Mouse (Mus musculus): ENCODE measurements around the gene Mapkapk3. TPM values are rescaled to one million over a fixed set of nuclear protein-coding genes. Genes with fewer than 3 reads are reported as not detected.
"Not testable (repeated sequence)": the region's sequence is repeated elsewhere in the genome, so short reads cannot be mapped to it uniquely, and the experiment has no call there.

Mapkapk3 gene
- polyA plus RNA-seq, 1 experiment from 2014 or later = 5.9 TPM

DNA sequence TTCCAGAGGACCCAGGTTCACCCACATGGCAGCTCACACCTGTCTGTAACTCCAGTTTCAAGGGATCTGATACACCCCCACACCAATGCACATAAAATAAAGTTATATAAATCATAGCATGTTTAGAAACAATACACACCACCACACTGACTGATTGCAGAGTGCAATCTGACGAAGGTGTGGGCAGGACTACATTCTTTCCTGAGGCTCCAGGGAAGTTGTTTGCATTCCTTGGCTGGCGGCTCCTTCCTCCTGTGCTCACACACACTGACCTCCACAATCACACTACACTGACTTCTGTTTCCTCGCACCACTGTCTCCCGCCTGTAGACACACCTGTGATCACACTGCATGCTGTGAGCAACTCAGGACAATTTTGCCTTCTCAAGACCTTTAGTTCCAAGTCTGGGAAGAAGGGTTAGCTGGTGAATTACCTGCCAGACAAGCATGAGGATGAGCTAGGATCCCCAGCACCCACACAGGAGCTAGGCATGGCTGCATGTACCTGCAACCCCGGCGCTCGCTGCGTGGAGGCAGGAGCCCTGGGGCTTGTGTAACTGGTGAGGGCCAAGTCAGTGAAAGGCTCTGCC lies 32.9 kb upstream of the Mapkapk3 start:
- Histone ChIP-seq H3K36me3 (0 out of 2 replicates have a peak, but pooled peaks cover 4% of the 10 kb centered on the region), H3K27me3 (ENCODE audit: low read depth, poor library complexity, severe bottlenecking) (no peaks in the 10 kb centered on the region), H3K9me3 (replicated peaks) (no peaks in the 10 kb centered on the region), H3K4me3 (no peak overlapping the region), H3K4me1 (no peaks in the 10 kb centered on the region), H3K27ac (no peak overlapping the region)
- WGBS = 82% methylated on average over 8 of the region's 8 CpGs
- DNase-seq (ENCODE audit: low spot score) = no peak

DNA sequence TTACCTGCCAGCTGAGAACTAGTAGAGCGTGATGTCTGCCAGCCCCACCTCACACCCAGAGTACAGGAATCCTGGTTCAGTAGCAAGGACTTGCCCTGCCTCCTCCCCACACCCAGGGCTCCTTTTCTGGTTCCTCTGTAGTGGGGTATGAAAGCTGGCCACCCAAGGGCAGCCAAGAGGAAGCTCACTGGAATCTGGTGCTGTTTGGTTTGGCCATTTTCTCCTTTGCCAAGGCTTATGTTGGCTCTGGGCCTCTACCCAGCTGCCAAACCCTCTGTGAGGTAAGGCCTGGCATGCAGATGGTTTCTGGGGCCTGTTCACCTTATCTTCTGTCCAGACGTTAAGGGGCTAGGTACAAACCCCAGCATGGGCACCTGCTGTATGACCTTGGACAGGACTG lies 26.1 kb upstream of the Mapkapk3 start:
- H3K36me3 ChIP-seq = no peaks in the 10 kb centered on the region
- WGBS = 90% methylated on average over 2 of the region's 2 CpGs

DNA sequence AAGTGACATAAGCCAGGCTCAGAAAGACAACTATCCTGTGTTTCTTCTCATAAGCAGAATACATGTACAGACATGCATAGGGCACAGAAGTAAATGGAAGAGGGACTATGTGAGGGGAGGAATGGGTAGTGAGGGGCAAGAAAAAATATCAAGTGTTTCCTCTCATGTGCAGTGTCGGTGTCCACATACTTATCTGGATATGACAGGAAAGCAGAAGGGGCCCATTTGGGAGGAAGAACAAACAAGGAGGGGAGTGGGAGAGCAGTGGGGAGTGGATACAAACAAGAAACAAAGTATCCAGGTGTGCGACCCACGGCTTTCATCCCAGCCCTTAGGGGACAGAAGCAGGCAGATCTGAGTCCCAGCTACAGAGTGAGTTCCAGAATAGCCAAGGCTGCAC lies 24.2 kb upstream of the Mapkapk3 start:
- 82% methylated on average over 3 of the region's 3 CpGs for WGBS
- H3K4me3 ChIP-seq = no peak overlapping the region
- no peaks in the 10 kb centered on the region for H3K27me3 ChIP-seq (ENCODE audit: low read depth, poor library complexity, severe bottlenecking)
- no peak overlapping the region for H3K27ac ChIP-seq
- no peaks in the 10 kb centered on the region for H3K9me3 ChIP-seq (replicated peaks)
- no peak for DNase-seq (ENCODE audit: low spot score)
- 0 out of 2 replicates have a peak, but pooled peaks cover 6% of the 10 kb centered on the region for H3K4me1 ChIP-seq
- no peaks in the 10 kb centered on the region for H3K36me3 ChIP-seq

More for the DNA sequence above, 26.1 kb upstream of the Mapkapk3 start:
- Histone ChIP-seq H3K27me3 (ENCODE audit: low read depth, poor library complexity, severe bottlenecking) (no peaks in the 10 kb centered on the region), H3K9me3 (replicated peaks) (no peaks in the 10 kb centered on the region), H3K4me3 (no peak overlapping the region), H3K27ac (no peak overlapping the region), H3K4me1 (0 out of 2 replicates have a peak, but pooled peaks cover 6% of the 10 kb centered on the region)
- DNase-seq (ENCODE audit: low spot score) = no peak

DNA sequence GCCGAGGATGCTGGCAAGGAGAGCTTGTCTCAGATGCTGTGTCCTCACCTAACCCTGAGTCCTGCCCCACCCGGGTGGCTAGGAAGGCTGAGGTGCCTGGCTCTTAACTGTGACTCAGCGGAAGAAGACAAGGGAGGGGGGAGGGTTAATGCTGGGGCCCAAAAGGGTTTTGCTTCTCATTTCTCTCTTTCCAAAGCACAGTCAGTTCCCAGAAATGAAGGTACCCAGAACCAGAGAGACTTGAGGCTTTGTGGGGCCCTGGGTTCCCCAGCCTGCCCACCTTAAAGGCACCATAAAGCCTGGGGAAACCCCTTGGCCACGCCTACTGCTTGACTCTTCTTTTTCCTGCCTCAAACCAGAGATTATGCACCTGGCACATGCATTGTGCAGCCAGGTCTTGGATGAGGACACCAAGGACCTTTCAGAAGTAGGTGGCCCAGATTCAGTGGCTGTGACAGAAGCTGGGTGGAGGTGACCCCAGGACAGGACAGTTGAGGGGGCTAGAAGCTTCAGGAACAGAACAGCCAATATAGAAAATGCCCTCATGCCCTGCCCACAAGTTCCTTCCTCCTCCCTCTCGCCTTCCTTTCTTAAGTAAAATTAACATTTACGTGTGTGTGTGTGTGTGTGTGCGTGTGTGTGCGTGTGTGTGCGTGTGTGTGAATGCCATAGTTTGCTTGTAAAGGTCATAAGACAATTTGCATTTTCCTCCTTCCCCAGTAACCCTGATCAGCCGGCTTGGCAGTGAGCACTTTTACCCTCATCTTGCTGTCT lies 23.3 kb upstream of the Mapkapk3 start:
- Histone ChIP-seq H3K36me3 (no peaks in the 10 kb centered on the region), H3K4me1 (0 out of 2 replicates have a peak, but pooled peaks cover 6% of the 10 kb centered on the region), H3K27ac (no peak overlapping the region), H3K27me3 (ENCODE audit: low read depth, poor library complexity, severe bottlenecking) (no peaks in the 10 kb centered on the region), H3K9me3 (replicated peaks) (no peaks in the 10 kb centered on the region), H3K4me3 (no peak overlapping the region)
- 73% methylated on average over 10 of the region's 10 CpGs for WGBS
- no peak for DNase-seq (ENCODE audit: low spot score)

DNA sequence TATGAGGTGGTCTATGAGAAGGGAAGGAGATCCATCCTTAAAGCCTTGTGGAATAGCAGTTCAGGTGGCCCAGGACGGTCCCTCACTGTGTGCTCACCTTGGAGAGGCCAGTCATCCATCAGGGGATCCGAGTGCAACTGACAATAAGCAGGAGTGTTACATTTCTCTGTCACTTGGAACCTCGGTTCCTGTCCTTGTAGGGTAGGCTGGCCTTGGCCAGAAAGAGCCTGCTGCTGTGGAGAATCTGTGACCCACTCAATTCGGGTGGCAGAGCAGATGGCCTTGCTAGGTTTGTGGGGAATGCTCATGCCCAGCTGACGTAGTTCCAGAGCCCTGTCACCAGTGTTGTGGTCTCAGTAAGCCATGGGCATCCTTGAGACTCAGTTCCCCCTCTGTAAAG lies 19.9 kb upstream of the Mapkapk3 start:
- no peak for DNase-seq (ENCODE audit: low spot score)
- peaks cover 17% of the 10 kb centered on the region for H3K4me1 ChIP-seq
- no peak overlapping the region for H3K4me3 ChIP-seq
- H3K9me3 ChIP-seq (replicated peaks) = no peaks in the 10 kb centered on the region
- no peaks in the 10 kb centered on the region for H3K36me3 ChIP-seq
- no peak overlapping the region for H3K27ac ChIP-seq
- 69% methylated on average over 5 of the region's 5 CpGs for WGBS
- no peaks in the 10 kb centered on the region for H3K27me3 ChIP-seq (ENCODE audit: low read depth, poor library complexity, severe bottlenecking)

DNA sequence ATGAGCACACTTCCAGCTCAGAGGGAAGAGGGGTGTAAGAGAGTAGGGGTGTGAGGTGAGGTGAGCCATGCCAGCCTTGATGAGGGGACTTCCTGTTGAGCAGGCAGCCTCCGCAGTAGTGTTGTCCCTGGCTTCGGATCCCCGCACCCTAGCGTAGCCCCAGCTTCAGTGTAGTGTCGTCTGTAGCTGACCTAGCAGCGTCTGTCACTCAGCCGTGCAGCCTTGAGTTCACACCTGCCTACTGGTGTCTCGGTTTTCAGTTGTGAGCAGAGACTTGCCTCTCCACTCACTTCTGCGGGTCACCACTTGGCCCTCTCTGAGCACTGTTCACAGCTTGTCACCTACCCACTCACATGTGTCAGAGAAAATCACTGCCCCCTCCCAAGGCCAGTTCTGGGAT lies 19.5 kb upstream of the Mapkapk3 start:
- no peak overlapping the region for H3K27ac ChIP-seq
- no peaks in the 10 kb centered on the region for H3K27me3 ChIP-seq (ENCODE audit: low read depth, poor library complexity, severe bottlenecking)
- no peaks in the 10 kb centered on the region for H3K36me3 ChIP-seq
- peaks cover 17% of the 10 kb centered on the region for H3K4me1 ChIP-seq
- H3K9me3 ChIP-seq (replicated peaks) = no peaks in the 10 kb centered on the region
- H3K4me3 ChIP-seq = no peak overlapping the region
- 70% methylated on average over 9 of the region's 9 CpGs for WGBS
- no peak for DNase-seq (ENCODE audit: low spot score)

DNA sequence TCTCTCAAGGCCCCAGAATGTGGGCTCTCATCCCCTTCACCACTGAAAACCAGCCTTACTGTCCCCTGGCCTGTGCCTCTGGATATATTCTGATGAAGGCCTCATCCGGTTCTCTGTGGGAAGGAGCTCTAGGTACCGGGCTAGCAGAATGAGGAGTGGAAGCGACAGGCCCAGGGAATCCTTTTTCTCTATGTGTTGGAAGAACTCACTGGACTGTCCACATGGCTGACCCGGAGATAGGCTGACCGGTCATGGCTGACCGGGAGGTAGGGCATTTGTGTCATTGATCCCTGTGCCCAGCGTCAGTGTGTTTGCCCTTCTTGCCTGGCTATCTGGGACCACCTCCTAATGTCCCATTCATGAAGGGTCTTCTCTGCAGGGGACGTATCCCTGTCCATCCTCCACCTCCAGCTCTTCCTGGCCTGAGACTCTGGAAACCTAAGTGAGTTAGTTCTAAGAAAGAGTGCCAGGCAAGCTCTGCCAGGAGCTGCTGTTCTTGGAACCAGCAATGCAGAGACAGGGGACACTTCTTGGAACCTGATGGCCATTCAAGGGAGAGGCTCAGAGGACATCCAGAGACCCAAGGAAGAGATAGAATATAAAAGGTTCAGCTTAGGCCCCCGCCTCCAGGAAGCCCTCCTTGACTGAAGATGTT lies 18.8 kb upstream of the Mapkapk3 start:
- H3K4me1 ChIP-seq = peaks cover 17% of the 10 kb centered on the region
- DNase-seq (ENCODE audit: low spot score) = no peak
- H3K36me3 ChIP-seq = no peaks in the 10 kb centered on the region
- H3K27ac ChIP-seq = no peak overlapping the region
- H3K4me3 ChIP-seq = no peak overlapping the region
- no peaks in the 10 kb centered on the region for H3K27me3 ChIP-seq (ENCODE audit: low read depth, poor library complexity, severe bottlenecking)
- H3K9me3 ChIP-seq (replicated peaks) = no peaks in the 10 kb centered on the region
- whole genome bisulfite sequencing = 83% methylated on average over 9 of the region's 9 CpGs

DNA sequence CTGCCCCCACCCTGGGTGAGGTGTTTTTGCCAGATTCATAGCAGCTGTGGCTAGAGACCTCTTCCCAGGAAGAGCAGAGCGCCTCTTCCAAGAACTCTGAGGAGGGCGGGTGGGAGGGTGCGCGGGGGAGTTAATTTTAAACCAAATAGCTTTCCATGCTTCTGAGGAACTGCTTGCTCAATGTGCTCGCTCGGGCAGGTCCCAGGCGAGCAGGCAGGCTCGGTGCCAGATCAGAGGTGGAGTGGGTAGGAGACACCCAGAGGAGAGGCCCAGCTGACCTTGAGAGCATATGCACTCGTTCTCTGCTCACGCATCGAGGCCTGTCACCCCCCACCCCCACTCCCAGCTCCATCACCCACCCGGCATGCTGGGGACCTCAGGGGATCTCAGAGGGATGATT lies 18.2 kb upstream of the Mapkapk3 start:
- no peak overlapping the region for H3K27ac ChIP-seq
- DNase-seq (ENCODE audit: low spot score) = no peak
- H3K4me3 ChIP-seq = no peak overlapping the region
- no peaks in the 10 kb centered on the region for H3K27me3 ChIP-seq (ENCODE audit: low read depth, poor library complexity, severe bottlenecking)
- peaks cover 14% of the 10 kb centered on the region for H3K4me1 ChIP-seq
- no peaks in the 10 kb centered on the region for H3K9me3 ChIP-seq (replicated peaks)
- H3K36me3 ChIP-seq = no peaks in the 10 kb centered on the region
- 73% methylated on average over 12 of the region's 12 CpGs for WGBS

DNA sequence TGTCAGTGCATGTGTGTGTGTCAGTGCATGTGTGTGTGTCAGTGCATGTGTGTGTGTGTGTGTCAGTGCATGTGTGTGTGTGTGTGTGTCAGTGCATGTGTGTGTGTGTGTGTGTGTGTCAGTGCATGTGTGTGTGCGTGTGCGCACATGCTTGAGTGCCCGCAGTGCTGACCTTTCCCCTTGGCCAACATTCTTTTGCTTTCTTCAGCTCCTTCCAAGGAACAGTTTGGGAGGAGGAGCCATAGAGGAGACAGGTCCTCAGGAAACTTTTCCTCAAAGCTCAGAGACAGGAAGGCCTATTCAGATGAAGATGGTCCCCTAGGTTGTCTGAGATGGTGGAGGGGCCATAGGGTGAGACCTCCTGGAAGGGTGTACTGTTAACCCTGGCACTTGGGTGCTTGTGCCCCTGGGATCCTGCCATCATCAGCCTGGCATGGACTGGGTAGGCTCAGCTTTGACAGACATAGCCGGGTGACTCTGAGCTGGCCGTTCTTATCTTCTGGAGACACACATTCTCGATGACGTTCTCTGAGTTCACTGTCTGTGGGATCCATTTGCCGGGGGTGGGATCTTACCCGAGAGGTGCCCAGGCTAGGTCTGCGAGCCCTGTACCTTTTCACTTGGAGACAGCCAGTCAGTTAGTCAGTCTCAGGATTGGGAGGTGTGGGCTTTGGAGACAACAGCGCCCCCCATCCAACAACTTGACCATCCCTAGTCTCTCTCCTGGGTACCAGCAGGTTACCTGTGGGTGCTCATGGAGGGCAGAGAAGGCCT lies 17.6 kb upstream of the Mapkapk3 start:
- Histone ChIP-seq H3K4me1 (peaks cover 10% of the 10 kb centered on the region), H3K27ac (no peak overlapping the region), H3K36me3 (no peaks in the 10 kb centered on the region), H3K4me3 (no peak overlapping the region), H3K27me3 (ENCODE audit: low read depth, poor library complexity, severe bottlenecking) (no peaks in the 10 kb centered on the region), H3K9me3 (replicated peaks) (no peaks in the 10 kb centered on the region)
- DNase-seq (ENCODE audit: low spot score) = no peak
- 93% methylated on average over 11 of the region's 11 CpGs for WGBS

DNA sequence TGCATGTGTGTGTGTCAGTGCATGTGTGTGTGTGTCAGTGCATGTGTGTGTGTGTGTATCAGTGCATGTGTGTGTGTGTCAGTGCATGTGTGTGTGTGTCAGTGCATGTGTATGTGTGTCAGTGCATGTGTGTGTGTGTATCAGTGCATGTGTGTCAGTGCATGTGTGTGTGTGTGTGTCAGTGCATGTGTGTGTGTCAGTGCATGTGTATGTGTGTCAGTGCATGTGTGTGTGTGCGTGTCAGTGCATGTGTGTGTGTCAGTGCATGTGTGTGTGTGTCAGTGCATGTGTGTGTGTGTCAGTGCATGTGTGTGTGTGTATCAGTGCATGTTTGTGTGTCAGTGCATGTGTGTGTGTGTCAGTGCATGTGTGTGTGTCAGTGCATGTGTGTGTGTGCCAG lies 17.0 kb upstream of the Mapkapk3 start:
- not testable (repeated sequence) for H3K27ac ChIP-seq; H3K36me3 ChIP-seq; H3K4me3 ChIP-seq; H3K9me3 ChIP-seq (replicated peaks); H3K27me3 ChIP-seq (ENCODE audit: low read depth, poor library complexity, severe bottlenecking); DNase-seq (ENCODE audit: low spot score)
- peaks cover 10% of the 10 kb centered on the region for H3K4me1 ChIP-seq
- 88% methylated on average over 1 of the region's 1 CpGs for WGBS

DNA sequence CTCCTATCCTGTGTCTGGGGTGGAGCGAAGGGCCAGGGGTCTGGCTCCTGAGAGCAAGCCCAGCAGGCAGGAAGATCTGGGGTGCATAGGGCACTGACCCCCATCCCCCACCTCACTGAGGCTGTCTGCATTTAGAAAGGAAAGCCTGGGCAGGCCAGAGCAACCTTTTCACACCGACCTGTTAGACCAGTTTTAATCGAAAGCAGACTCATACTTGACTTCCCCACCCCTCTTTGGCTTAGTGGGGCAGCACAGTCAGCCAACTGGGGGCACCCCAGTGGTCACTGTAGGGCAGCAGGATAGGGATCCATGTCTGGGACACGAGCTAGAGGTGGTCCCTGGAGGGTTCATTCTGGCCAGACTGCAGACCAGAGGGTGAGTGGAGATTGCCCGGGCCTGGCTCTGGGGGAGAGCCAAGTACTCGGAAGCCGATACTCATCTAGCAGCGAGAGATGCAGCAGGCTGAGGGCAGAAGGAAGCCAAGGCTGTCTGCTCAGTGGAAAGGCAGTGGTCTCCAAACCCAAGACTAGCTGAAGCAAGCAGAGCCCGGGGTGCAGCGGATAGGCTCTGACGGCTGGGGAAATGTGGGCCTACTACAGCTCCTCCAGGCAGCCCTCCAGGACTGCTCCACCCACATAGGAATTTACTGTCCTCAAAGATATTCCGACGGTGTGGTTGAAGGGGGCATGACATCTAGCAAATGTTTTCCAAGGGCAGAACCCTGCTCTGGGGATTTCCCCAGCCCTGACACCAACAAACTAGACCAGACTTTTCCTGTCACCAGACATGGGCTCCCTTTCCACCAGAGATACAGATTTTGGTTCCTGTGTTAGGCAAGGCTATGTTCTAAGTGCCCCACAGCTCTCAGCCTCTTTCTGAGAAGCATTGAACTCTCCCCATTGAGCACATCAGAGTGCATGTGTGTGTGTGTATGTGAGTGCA lies 16.2 kb upstream of the Mapkapk3 start:
- Histone ChIP-seq H3K4me1 (peaks cover 10% of the 10 kb centered on the region), H3K27ac (peak overlapping the region; percentile 50), H3K4me3 (no peak overlapping the region), H3K36me3 (peaks cover 8% of the 10 kb centered on the region), H3K27me3 (ENCODE audit: low read depth, poor library complexity, severe bottlenecking) (no peaks in the 10 kb centered on the region), H3K9me3 (replicated peaks) (no peaks in the 10 kb centered on the region)
- WGBS = 55% methylated on average over 13 of the region's 13 CpGs
- no peak for DNase-seq (ENCODE audit: low spot score)

DNA sequence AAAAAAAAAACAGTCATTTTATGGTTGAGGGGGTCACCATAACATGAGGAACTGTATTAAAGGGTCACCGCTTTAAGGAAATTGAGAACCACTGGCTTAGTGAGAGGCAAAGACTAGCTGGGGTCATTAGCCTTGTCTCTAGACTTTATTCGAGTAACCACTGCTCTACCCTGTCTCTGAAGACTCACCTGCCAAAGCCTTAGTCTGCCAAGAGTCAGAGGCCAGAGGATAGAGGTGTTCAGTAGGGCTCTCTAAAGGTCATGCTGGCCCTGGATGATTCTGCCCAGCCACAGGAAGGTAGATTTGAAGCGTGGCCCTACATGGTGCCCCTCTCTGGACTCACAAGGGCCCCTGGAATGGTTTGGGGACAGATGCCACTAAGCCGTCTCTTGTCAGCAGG lies 15.3 kb upstream of the Mapkapk3 start:
- Histone ChIP-seq H3K9me3 (replicated peaks) (no peaks in the 10 kb centered on the region), H3K27me3 (ENCODE audit: low read depth, poor library complexity, severe bottlenecking) (no peaks in the 10 kb centered on the region), H3K27ac (0 out of 2 replicates have a peak overlapping the region, but pooled peaks have one; percentile 50), H3K4me1 (peaks cover 10% of the 10 kb centered on the region), H3K36me3 (peaks cover 14% of the 10 kb centered on the region), H3K4me3 (no peak overlapping the region)
- DNase-seq (ENCODE audit: low spot score) = no peak
- WGBS = 80% methylated on average over 4 of the region's 4 CpGs

All from limb, embryonic 10.5 days (tissue).